ENCODE assay signal across 13 mouse cellular contexts in the genomic region with DNA sequence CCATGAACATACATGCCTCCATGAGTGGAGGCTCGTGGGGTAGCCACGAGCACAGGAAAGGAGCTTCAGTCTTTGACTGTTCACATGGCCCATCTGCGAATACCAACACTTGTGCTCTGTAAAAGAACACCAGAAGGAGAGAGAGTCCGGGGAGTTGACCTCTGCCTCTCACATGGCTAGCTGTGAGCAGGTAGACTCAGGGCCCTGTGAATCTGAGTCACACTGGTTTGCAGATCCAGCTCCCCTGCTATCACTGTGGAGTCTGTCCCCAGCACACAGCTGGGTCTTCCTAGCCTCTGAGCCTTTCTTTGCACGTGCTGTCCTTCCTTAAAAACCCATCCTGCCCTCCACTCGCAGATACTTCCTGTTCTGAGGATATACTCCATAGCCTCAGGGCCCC. TPM values are rescaled to one million over a fixed set of nuclear protein-coding genes. Genes with fewer than 3 reads are reported as not detected.
DNase-seq lines count a peak whose midpoint lies in the region; ATAC-seq lines count a peak whose summit lies in the region.
"Had no signal": no experiment of that assay in that cellular context is flagged by ENCODE, and none has a peak within 500 bp of the region (broad histone marks: within the 10 kb centered on the region; RNA-seq: fewer than 3 reads in every experiment).

No protein-coding gene starts in this region.

- H3K27me3 ChIP-seq in forebrain, embryonic 10.5 days (ENCODE audit: poor library complexity, severe bottlenecking) = no peaks in the 10 kb centered on the region
- H3K27me3 ChIP-seq in forebrain, embryonic 16.5 days (replicated peaks; ENCODE audit: control insufficient read depth, insufficient read depth, low read length) = no peaks in the 10 kb centered on the region
- no peaks in the 10 kb centered on the region for H3K27me3 ChIP-seq in intestine, embryonic 15.5 days (replicated peaks)
- no peaks in the 10 kb centered on the region for H3K27me3 ChIP-seq in liver, embryonic 15.5 days
- H3K27me3 ChIP-seq: Patski had no signal

- DNase-seq in forebrain, embryonic 10.5 days (ENCODE audit: extremely low spot score, low spot score) = no peak
- peak; percentile 33 for DNase-seq in kidney, adult 9 months
- DNase-seq in kidney, adult 8-10 months = no peak
- DNase-seq in cerebellum, adult 9-10 months = no peak
- DNase-seq in cerebellum, postnatal 25 days = no peak
- DNase-seq: adrenal gland, postnatal 25 days; cerebellum, adult 9-11 months; layer of hippocampus, adult 9-11 months had no signal

- peaks cover 90% of the 10 kb centered on the region for H3K4me1 ChIP-seq in forebrain, embryonic 10.5 days
- peaks cover 47% of the 10 kb centered on the region for H3K4me1 ChIP-seq in forebrain, embryonic 16.5 days (replicated peaks; ENCODE audit: control insufficient read depth, insufficient read depth, low read length)
- peaks cover 77% of the 10 kb centered on the region for H3K4me1 ChIP-seq in intestine, embryonic 15.5 days (replicated peaks)
- H3K4me1 ChIP-seq in liver, embryonic 15.5 days (replicated peaks) = peaks cover 97% of the 10 kb centered on the region

- H3K4me2 ChIP-seq in forebrain, embryonic 16.5 days (ENCODE audit: low read length) = no peak overlapping the region
- no peak overlapping the region for H3K4me2 ChIP-seq in intestine, embryonic 15.5 days (replicated peaks)
- peak overlapping the region; percentile 73 for H3K4me2 ChIP-seq in liver, embryonic 15.5 days
- H3K4me2 ChIP-seq: midbrain, embryonic 12.5 days had no signal

- no peaks in the 10 kb centered on the region for H3K9me3 ChIP-seq in forebrain, embryonic 10.5 days
- H3K9me3 ChIP-seq in forebrain, embryonic 16.5 days (ENCODE audit: control insufficient read depth, low read length) = no peaks in the 10 kb centered on the region
- no peaks in the 10 kb centered on the region for H3K9me3 ChIP-seq in intestine, embryonic 15.5 days
- H3K9me3 ChIP-seq in liver, embryonic 15.5 days (replicated peaks) = no peaks in the 10 kb centered on the region
- H3K9me3 ChIP-seq: midbrain, embryonic 12.5 days had no signal

- no peak for ATAC-seq in forebrain, embryonic 16.5 days
- no peak for ATAC-seq in intestine, embryonic 15.5 days
- no peak for ATAC-seq in liver, embryonic 15.5 days (ENCODE audit: insufficient read depth)

- no peak overlapping the region for H3K4me3 ChIP-seq in forebrain, embryonic 10.5 days
- no peak overlapping the region for H3K4me3 ChIP-seq in forebrain, embryonic 16.5 days (replicated peaks; ENCODE audit: low read length)
- H3K4me3 ChIP-seq in intestine, embryonic 15.5 days (replicated peaks) = no peak overlapping the region
- H3K4me3 ChIP-seq in liver, embryonic 15.5 days (replicated peaks) = peak overlapping the region; percentile 35
- H3K4me3 ChIP-seq: midbrain, embryonic 12.5 days had no signal

- WGBS in forebrain, embryonic 10.5 days = 64% methylated on average over 6 of the region's 6 CpGs
- 58% methylated on average over 6 of the region's 6 CpGs for WGBS in forebrain, embryonic 16.5 days
- WGBS in intestine, embryonic 15.5 days = 61% methylated on average over 6 of the region's 6 CpGs
- WGBS in liver, embryonic 15.5 days (ENCODE audit: insufficient replicate concordance) = 20% methylated on average over 6 of the region's 6 CpGs

- no peak overlapping the region for H3K9ac ChIP-seq in forebrain, embryonic 16.5 days (replicated peaks; ENCODE audit: low read depth, low read length)
- H3K9ac ChIP-seq in intestine, embryonic 15.5 days = no peak overlapping the region
- peak overlapping the region; percentile 52 for H3K9ac ChIP-seq in liver, embryonic 15.5 days
- H3K9ac ChIP-seq: midbrain, embryonic 12.5 days had no signal

- peaks cover 4% of the 10 kb centered on the region; the same call in 1 of the 2 replicates for H3K36me3 ChIP-seq in forebrain, embryonic 10.5 days (replicated peaks)
- H3K36me3 ChIP-seq in forebrain, embryonic 16.5 days (ENCODE audit: control insufficient read depth, insufficient read depth) = no peaks in the 10 kb centered on the region
- H3K36me3 ChIP-seq in intestine, embryonic 15.5 days = no peaks in the 10 kb centered on the region
- H3K36me3 ChIP-seq in liver, embryonic 15.5 days (replicated peaks) = no peaks in the 10 kb centered on the region
- H3K36me3 ChIP-seq: midbrain, embryonic 12.5 days had no signal

- H3K27ac ChIP-seq in forebrain, embryonic 10.5 days = peak overlapping the region; percentile 65
- no peak overlapping the region for H3K27ac ChIP-seq in forebrain, embryonic 16.5 days (ENCODE audit: low read length)
- peak overlapping the region; percentile 57 for H3K27ac ChIP-seq in intestine, embryonic 15.5 days
- H3K27ac ChIP-seq in liver, embryonic 15.5 days (replicated peaks) = peak overlapping the region; percentile 91
- H3K27ac ChIP-seq: midbrain, embryonic 12.5 days had no signal

RNA-seq across cellular contexts. Expression of a gene that starts 22.3 kb away (rescaled TPM):
- polyA plus RNA-seq in forebrain, embryonic 10.5 days (2016; fragmentation: Nextera tagmentation; extraction: Ambion mirVana) = 120 and 134 TPM in 2 replicates
- polyA plus RNA-seq in forebrain, embryonic 16.5 days (2015; fragmentation: Nextera tagmentation; extraction: Ambion mirVana) = 87.6 and 105 TPM in 2 replicates
- 102 and 104 TPM in 2 replicates for polyA plus RNA-seq in intestine, embryonic 15.5 days (2015; fragmentation: Nextera tagmentation; extraction: Ambion mirVana)
- 36.2 and 37.3 TPM in 2 replicates for polyA plus RNA-seq in liver, embryonic 15.5 days (2015; fragmentation: Nextera tagmentation; extraction: Ambion mirVana)
